Mouse (Mus musculus) heart, postnatal 4 days (tissue): Measurements from ENCODE around the gene Il6. TPM values are rescaled to one million over a fixed set of nuclear protein-coding genes. Genes with fewer than 3 reads are reported as not detected.
"Not testable (repeated sequence)": the region's sequence is repeated elsewhere in the genome, so short reads cannot be mapped to it uniquely, and the experiment has no call there.

Source experiments
- DNase-seq: peaks from one replicate; pipeline ENCODE4 v3.0.0; 2021
- total RNA-seq, 2 experiments: library from RNA; stranded (reverse); gene quantifications; 2 replicates each; pipeline ENCODE4 v1.2.3; 2021

The Il6 gene
- under 1 TPM in 1 of 2 experiments, not detected in 1; 0.29 TPM for total RNA-seq

- peak; percentile 96 for DNase-seq
Measured at GRCm38 (mm10) chr5:30012726-30013503, at the start of gene Il6. Gene Il6 (plus strand): TSS chr5:30013114.

GRCm38 (mm10) chr5:29963488-29963887 lies 49.4 kb upstream of the Il6 start:
- DNase-seq: no peak

- no peak for DNase-seq
Measured at GRCm38 (mm10) chr5:29970212-29970611, 42.7 kb upstream of the Il6 start.

DNA sequence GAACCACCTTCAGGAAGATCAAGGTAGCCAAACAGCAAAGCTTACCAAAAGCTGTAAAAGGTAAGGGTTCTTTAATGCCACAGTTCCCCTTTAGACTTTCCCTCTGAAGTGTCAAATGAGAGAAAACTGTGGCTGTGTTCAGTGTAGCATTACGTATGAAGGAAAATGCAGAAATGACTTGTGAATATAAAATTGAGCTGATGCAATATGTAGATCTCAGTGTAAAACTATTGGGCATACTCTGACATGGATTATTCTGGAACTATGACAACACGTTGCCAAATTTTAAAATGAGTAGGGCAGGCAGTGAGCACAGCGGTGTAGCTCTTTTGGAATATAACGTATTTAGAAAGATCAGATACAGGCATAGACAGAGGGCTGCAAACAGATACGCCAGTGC lies 40.1 kb upstream of the Il6 start:
- no peak for DNase-seq

DNA sequence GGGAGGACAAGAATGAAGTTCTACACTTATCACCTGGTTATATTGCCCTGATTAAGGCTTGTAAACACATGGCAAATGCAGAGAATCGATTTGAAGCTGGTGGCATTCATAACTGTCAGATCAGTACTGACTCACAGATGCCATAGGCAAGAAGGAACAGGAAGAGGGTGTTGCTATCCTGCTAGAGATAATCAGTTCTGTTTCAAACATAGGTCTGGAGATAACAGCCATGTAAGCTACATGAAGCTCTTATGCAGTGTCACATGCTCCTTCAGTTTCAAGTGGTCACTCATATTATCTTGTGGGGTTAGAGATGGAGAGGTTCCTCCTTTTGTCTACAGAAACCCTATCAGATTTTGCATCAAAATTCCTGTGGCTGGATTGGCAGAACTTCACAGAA lies 39.4 kb upstream of the Il6 start:
- DNase-seq: no peak

- no peak for DNase-seq
Measured at GRCm38 (mm10) chr5:29974115-29974514, 38.8 kb upstream of the Il6 start.

DNA sequence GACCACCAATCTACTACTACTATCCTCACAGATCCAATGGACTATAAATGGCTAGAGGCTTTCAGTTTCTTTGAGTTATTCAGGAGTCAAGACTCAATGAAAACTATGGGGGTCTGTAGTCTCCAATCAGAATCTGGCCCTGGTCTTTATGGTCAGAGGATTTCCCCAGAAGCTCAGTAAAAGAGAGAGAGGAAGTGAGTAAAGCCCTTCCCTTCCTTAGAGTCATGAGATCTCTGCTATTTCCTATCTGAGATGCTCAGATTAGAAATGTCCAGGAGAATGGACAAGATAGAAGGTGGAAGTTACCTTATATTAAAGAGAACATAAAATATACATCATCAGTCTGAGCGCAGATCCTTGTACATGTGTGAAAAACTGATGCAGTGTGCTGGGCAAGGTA lies 19.3 kb upstream of the Il6 start:
- DNase-seq: no peak

GRCm38 (mm10) chr5:29994344-29994743 lies 18.6 kb upstream of the Il6 start:
- no peak for DNase-seq

DNA sequence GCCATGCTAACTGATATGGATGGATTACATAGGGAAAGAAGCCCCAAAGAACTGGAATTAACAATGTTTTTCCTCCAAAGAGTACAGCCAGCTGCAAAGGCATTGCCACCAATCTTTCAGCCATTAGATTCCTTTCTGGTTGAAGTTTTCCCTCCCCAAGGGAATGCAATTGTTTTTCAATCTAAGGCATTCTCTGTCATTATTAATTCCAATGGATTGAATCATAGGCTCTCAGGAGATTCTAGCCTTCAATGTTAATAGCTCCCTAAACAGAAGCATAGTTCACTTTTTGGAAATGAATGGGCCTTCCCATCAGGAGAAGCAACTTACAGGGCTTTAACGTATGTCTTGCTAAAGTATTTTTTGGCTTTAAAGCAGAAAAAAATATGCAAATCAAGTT lies 15.6 kb upstream of the Il6 start:
- DNase-seq: no peak

DNA sequence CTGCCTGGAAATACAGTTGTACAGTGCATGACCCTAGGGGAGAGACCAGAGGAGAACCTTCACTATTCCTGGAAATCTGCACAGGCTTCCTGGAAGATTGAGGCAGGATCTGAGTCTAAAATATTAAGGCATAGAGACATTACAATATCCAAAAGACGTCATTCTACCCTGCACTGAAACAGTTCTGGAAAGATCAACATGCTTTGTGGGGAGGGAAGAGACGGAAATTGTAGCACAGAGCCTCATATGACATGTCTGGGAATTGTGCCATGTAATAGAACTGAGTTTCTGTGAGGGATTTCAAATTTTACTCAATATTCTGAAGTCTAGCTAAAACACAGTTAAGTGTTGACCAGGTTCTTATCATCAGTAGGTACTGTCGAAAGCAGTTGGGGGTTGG lies 12.0 kb upstream of the Il6 start:
- DNase-seq: no peak

GRCm38 (mm10) chr5:30014580-30014979 lies 1.7 kb downstream of the Il6 start:
- peak; percentile 24 for DNase-seq

GRCm38 (mm10) chr5:30035862-30036261 lies 22.9 kb downstream of the Il6 start:
- not testable (repeated sequence) for DNase-seq

- not testable (repeated sequence) for DNase-seq
Measured at GRCm38 (mm10) chr5:30037111-30037510, 24.2 kb downstream of the Il6 start.

GRCm38 (mm10) chr5:30039324-30039723 lies 26.4 kb downstream of the Il6 start:
- DNase-seq: not testable (repeated sequence)

- not testable (repeated sequence) for DNase-seq
Measured at GRCm38 (mm10) chr5:30039841-30040240, 26.9 kb downstream of the Il6 start.

- no peak for DNase-seq
Measured at GRCm38 (mm10) chr5:30058216-30058731, 45.4 kb downstream of the Il6 start.

- not testable (repeated sequence) for DNase-seq
Measured at GRCm38 (mm10) chr5:30059607-30060006, 46.7 kb downstream of the Il6 start.

- DNase-seq: no peak
Measured at GRCm38 (mm10) chr5:30067726-30068125, 54.8 kb downstream of the Il6 start.

Other genes with a start within 250 kb of the Il6 start
- 10 to 100 TPM; 44.0 to 49.6 TPM for gene Tyms, start 60.5 kb downstream of the Il6 start, total RNA-seq
- under 1 TPM; 0.27 to 0.45 TPM for gene Garem2, start 92.0 kb downstream of the Il6 start, total RNA-seq
- gene 3110082J24Rik, start 93.0 kb downstream of the Il6 start, total RNA-seq: not detected
- gene Hadha, start 142.0 kb downstream of the Il6 start, total RNA-seq: 1,000 to 10,000 TPM; 1,073 to 1,141 TPM
- gene Hadhb, start 142.1 kb downstream of the Il6 start, total RNA-seq: 1,000 to 10,000 TPM; 1,045 to 1,083 TPM
- under 1 TPM; 0.21 to 0.45 TPM for gene Adgrf3, start 192.6 kb downstream of the Il6 start, total RNA-seq
- 10 to 100 TPM; 22.8 to 24.9 TPM for gene Selenoi, start 219.5 kb downstream of the Il6 start, total RNA-seq